Mouse (Mus musculus) neutrophil, adult 5-6 weeks (primary cell): ENCODE data around the gene Igbp1. TPM values are rescaled to one million over a fixed set of nuclear protein-coding genes. Genes with fewer than 3 reads are reported as not detected.

Experiments
- ATAC-seq: fragments of 151-379, 151-347 bp; 2 replicates; pipeline ENCODE4 v1.8.0; 2017; ENCODE audit warnings: mild to moderate bottlenecking, moderate TSS enrichment; ENCODE audit not compliant: insufficient number of reproducible peaks, poor library complexity, low FRiP score, severe bottlenecking; ENCODE audit errors: extremely low read depth
- total RNA-seq: library from RNA; stranded (forward); fragments of 200-1000 nt; gene quantifications from 2 replicates; pipeline ENCODE4 v1.2.3, GENCODE M21; 2017

Igbp1 gene
- 67.4 and 67.7 TPM in 2 replicates for total RNA-seq

- peak; percentile 97 for ATAC-seq
Observed at GRCm38 (mm10) chrX:100494068-100494978, at the start of gene Igbp1. Igbp1 (plus strand) TSS chrX:100494291.

- no peak for ATAC-seq
Observed at GRCm38 (mm10) chrX:100468047-100468446, 26.0 kb upstream of the Igbp1 start.

- no peak for ATAC-seq
Observed at GRCm38 (mm10) chrX:100470126-100470525, 24.0 kb upstream of the Igbp1 start.

- no peak for ATAC-seq
Observed at GRCm38 (mm10) chrX:100471491-100471890, 22.6 kb upstream of the Igbp1 start.

- ATAC-seq: no peak
Observed at GRCm38 (mm10) chrX:100475569-100476223, 18.4 kb upstream of the Igbp1 start.

GRCm38 (mm10) chrX:100480317-100480716 is 13.8 kb upstream of the Igbp1 start:
- peak; percentile 78; the same call in 1 of the 2 replicates for ATAC-seq

GRCm38 (mm10) chrX:100493500-100494067 is 507 bp upstream of the Igbp1 start:
- ATAC-seq: no peak

GRCm38 (mm10) chrX:100504175-100504851 is 10.2 kb downstream of the Igbp1 start:
- ATAC-seq: no peak

- ATAC-seq: no peak
Observed at GRCm38 (mm10) chrX:100508164-100508563, 14.1 kb downstream of the Igbp1 start.

- ATAC-seq: no peak
Observed at GRCm38 (mm10) chrX:100509921-100510320, 15.8 kb downstream of the Igbp1 start.

GRCm38 (mm10) chrX:100516683-100517082 is 22.6 kb downstream of the Igbp1 start:
- ATAC-seq: no peak

GRCm38 (mm10) chrX:100517626-100518025 is 23.5 kb downstream of the Igbp1 start:
- no peak for ATAC-seq

- no peak for ATAC-seq
Observed at GRCm38 (mm10) chrX:100518532-100518931, 24.4 kb downstream of the Igbp1 start.

- ATAC-seq: no peak
Observed at GRCm38 (mm10) chrX:100524471-100524870, 30.4 kb downstream of the Igbp1 start, which contains the start of gene Dgat2l6. Dgat2l6 (plus strand) TSS chrX:100524838.

- no peak for ATAC-seq
Observed at GRCm38 (mm10) chrX:100556026-100556425, 61.9 kb downstream of the Igbp1 start.

- no peak for ATAC-seq
Observed at GRCm38 (mm10) chrX:100565696-100566095, 71.6 kb downstream of the Igbp1 start.
